Mouse (Mus musculus): ENCODE measurements at regions not wholly inside any gene's neighbourhood (a gene's known extent, or its start where the extent isn't known, plus 50 kb on each side); places are given as distances from the start of the nearest gene placed in this dataset.

- no peak overlapping the region for H3K4me2 ChIP-seq (replicated peaks; ENCODE audit: low read depth, low read length)
- no peak overlapping the region for H3K9ac ChIP-seq (replicated peaks; ENCODE audit: low read depth)
- no peaks in the 10 kb centered on the region for H3K4me1 ChIP-seq (ENCODE audit: insufficient read depth, low read depth, low read length)
- H3K4me3 ChIP-seq (ENCODE audit: low read depth, low read length) = no peak overlapping the region
- no peaks in the 10 kb centered on the region for H3K27me3 ChIP-seq (replicated peaks; ENCODE audit: insufficient read depth, low read length)
- no peak overlapping the region for H3K27ac ChIP-seq (ENCODE audit: low read length)
- ATAC-seq (no peak), DNase-seq (ENCODE audit: low spot score) (no peak)
- no peaks in the 10 kb centered on the region for H3K36me3 ChIP-seq (ENCODE audit: insufficient read depth, low read length)
- H3K9me3 ChIP-seq (ENCODE audit: low read length) = no peaks in the 10 kb centered on the region
- TF ChIP-seq CTCF (IDR thresholded peaks at IDR 0.05) = no peak
- no peak for TF ChIP-seq EP300 (IDR thresholded peaks at IDR 0.05)
- 67% methylated on average over 5 of the region's 5 CpGs for WGBS
Measured at GRCm38 (mm10) chr1:105079437-105079836, 277.1 kb downstream of the Rnf152 start.

DNA sequence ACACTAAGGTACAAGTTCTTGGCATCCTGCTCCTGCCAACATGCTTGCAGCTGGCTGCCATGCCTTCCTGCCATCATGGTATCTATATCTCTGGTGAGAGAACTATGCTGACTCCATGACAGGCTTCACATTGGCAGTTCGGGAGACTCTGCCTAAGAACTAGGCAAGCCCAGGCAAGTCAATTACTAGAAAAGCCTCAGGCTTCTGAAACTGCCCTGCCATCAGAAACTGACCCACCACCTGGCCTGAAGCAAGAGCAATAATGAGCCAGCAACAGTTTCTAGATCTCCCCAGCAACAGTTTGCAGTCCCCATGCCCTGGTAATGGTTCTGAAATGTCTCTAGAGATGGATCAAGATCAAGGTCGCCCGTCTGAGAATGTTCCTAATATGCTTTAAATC, 280.8 kb downstream of the Rnf152 start:
- ATAC-seq = no peak
- no peaks in the 10 kb centered on the region for H3K9me3 ChIP-seq (ENCODE audit: low read length)
- 89% methylated on average over 3 of the region's 3 CpGs for WGBS
- H3K9ac ChIP-seq (replicated peaks; ENCODE audit: low read depth) = no peak overlapping the region
- no peaks in the 10 kb centered on the region for H3K27me3 ChIP-seq (replicated peaks; ENCODE audit: insufficient read depth, low read length)
- H3K4me2 ChIP-seq (replicated peaks; ENCODE audit: low read depth, low read length) = no peak overlapping the region
- H3K4me1 ChIP-seq (ENCODE audit: insufficient read depth, low read depth, low read length) = no peaks in the 10 kb centered on the region
- no peak overlapping the region for H3K4me3 ChIP-seq (ENCODE audit: low read depth, low read length)
- TF ChIP-seq CTCF (IDR thresholded peaks at IDR 0.05) = no peak
- no peak for TF ChIP-seq EP300 (IDR thresholded peaks at IDR 0.05)
- H3K27ac ChIP-seq (ENCODE audit: low read length) = no peak overlapping the region
- H3K36me3 ChIP-seq (ENCODE audit: insufficient read depth, low read length) = no peaks in the 10 kb centered on the region
- DNase-seq (ENCODE audit: low spot score) = no peak

- Histone ChIP-seq H3K27ac (ENCODE audit: low read length) (no peak overlapping the region), H3K4me1 (ENCODE audit: insufficient read depth, low read depth, low read length) (no peaks in the 10 kb centered on the region), H3K9ac (replicated peaks; ENCODE audit: low read depth) (no peak overlapping the region), H3K4me2 (replicated peaks; ENCODE audit: low read depth, low read length) (no peak overlapping the region), H3K27me3 (replicated peaks; ENCODE audit: insufficient read depth, low read length) (no peaks in the 10 kb centered on the region), H3K36me3 (ENCODE audit: insufficient read depth, low read length) (no peaks in the 10 kb centered on the region), H3K4me3 (ENCODE audit: low read depth, low read length) (no peak overlapping the region), H3K9me3 (ENCODE audit: low read length) (no peaks in the 10 kb centered on the region)
- TF ChIP-seq CTCF (IDR thresholded peaks at IDR 0.05) (no peak), EP300 (IDR thresholded peaks at IDR 0.05) (no peak)
- no peak for ATAC-seq
- 69% methylated on average over 1 of the region's 1 CpGs for WGBS
- no peak for DNase-seq (ENCODE audit: low spot score)
Measured at GRCm38 (mm10) chr1:105074326-105074725, 282.2 kb downstream of the Rnf152 start.

DNA sequence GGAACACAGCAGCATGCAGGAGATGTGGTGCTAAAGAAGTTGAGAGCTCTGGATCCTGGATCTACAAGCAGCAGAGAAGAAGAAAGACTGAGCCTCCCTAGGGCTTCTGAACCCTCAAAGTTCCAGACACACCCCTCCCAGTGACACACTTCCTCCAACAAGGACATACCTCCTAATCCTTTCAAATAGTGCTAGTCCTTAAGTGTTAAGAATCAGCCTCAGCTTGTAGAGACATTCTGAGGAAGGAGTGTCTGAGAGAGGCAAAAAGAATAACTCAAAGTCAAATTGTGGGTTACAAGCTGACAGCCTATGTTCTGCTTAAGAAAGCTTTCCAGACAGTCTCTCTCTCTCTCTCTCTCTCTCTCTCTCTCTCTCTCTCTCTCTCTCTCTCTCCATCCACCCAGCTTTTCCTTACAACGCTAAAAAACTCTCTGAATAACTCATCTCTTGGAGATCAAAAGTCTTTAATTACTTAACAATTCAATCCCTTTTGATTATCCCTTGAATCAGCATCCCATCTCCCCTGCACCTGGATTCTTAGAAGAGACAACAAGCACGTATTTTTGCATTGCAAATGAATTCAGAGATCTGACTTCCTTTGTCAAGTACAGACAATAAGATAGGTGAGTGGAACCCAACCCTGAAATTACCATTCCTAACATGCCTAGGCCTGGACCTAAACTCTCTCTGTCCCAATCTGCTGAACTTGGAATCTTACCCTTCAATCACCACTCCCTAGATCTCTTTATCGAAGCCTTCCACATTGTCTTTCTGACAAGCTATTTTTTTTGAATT, 285.7 kb downstream of the Rnf152 start:
- ATAC-seq (no peak), DNase-seq (ENCODE audit: low spot score) (no peak)
- Histone ChIP-seq H3K9ac (replicated peaks; ENCODE audit: low read depth) (no peak overlapping the region), H3K27ac (ENCODE audit: low read length) (no peak overlapping the region), H3K4me1 (ENCODE audit: insufficient read depth, low read depth, low read length) (no peaks in the 10 kb centered on the region), H3K36me3 (ENCODE audit: insufficient read depth, low read length) (no peaks in the 10 kb centered on the region), H3K4me3 (ENCODE audit: low read depth, low read length) (no peak overlapping the region), H3K27me3 (replicated peaks; ENCODE audit: insufficient read depth, low read length) (no peaks in the 10 kb centered on the region), H3K4me2 (replicated peaks; ENCODE audit: low read depth, low read length) (no peak overlapping the region), H3K9me3 (ENCODE audit: low read length) (no peaks in the 10 kb centered on the region)
- TF ChIP-seq EP300 (IDR thresholded peaks at IDR 0.05) (no peak), CTCF (IDR thresholded peaks at IDR 0.05) (no peak)
- WGBS = 56% methylated on average over 3 of the region's 3 CpGs

DNA sequence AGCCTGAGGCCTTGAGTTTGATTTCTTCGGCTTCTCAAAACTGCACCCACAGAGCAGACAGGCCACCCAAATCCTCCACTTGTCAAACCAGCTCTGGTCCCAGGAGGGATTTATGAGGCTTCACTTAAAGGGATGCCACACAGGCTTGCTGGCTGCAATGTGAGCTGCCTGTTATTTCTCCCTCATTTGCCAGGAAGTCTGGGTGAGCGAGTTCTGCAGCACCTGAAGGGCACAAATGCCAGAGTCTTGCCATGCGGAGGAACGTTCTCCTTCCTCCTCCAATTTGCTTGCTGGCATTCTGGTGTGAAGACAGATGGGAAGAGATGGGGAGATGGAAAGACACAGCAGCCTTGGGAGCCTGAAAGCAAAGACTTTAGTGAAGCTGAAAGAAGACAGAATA, 288.6 kb downstream of the Rnf152 start:
- H3K4me3 ChIP-seq (ENCODE audit: low read depth, low read length) = no peak overlapping the region
- H3K27me3 ChIP-seq (replicated peaks; ENCODE audit: insufficient read depth, low read length) = no peaks in the 10 kb centered on the region
- no peaks in the 10 kb centered on the region for H3K36me3 ChIP-seq (ENCODE audit: insufficient read depth, low read length)
- no peaks in the 10 kb centered on the region for H3K4me1 ChIP-seq (ENCODE audit: insufficient read depth, low read depth, low read length)
- no peak overlapping the region for H3K9ac ChIP-seq (replicated peaks; ENCODE audit: low read depth)
- no peak for TF ChIP-seq EP300 (IDR thresholded peaks at IDR 0.05)
- TF ChIP-seq CTCF (IDR thresholded peaks at IDR 0.05) = no peak
- WGBS = 57% methylated on average over 4 of the region's 4 CpGs
- no peaks in the 10 kb centered on the region for H3K9me3 ChIP-seq (ENCODE audit: low read length)
- no peak for DNase-seq (ENCODE audit: low spot score)
- H3K27ac ChIP-seq (ENCODE audit: low read length) = no peak overlapping the region
- ATAC-seq = no peak
- H3K4me2 ChIP-seq (replicated peaks; ENCODE audit: low read depth, low read length) = no peak overlapping the region

GRCm38 (mm10) chr1:105067049-105067795, 289.3 kb downstream of the Rnf152 start:
- Histone ChIP-seq H3K4me2 (replicated peaks; ENCODE audit: low read depth, low read length) (no peak overlapping the region), H3K4me1 (ENCODE audit: insufficient read depth, low read depth, low read length) (no peaks in the 10 kb centered on the region)

More at GRCm38 (mm10) chr1:105067049-105067795, 289.3 kb downstream of the Rnf152 start:
- no peak overlapping the region for H3K27ac ChIP-seq (ENCODE audit: low read length)
- no peaks in the 10 kb centered on the region for H3K36me3 ChIP-seq (ENCODE audit: insufficient read depth, low read length)
- 70% methylated on average over 4 of the region's 4 CpGs for WGBS
- no peak for DNase-seq (ENCODE audit: low spot score)
- H3K4me3 ChIP-seq (ENCODE audit: low read depth, low read length) = no peak overlapping the region
- no peak for ATAC-seq
- H3K9me3 ChIP-seq (ENCODE audit: low read length) = no peaks in the 10 kb centered on the region
- no peak overlapping the region for H3K9ac ChIP-seq (replicated peaks; ENCODE audit: low read depth)
- TF ChIP-seq CTCF (IDR thresholded peaks at IDR 0.05) = no peak
- no peak for TF ChIP-seq EP300 (IDR thresholded peaks at IDR 0.05)
- H3K27me3 ChIP-seq (replicated peaks; ENCODE audit: insufficient read depth, low read length) = no peaks in the 10 kb centered on the region
